Mouse (Mus musculus) hindbrain, embryonic 10.5 days (tissue): ENCODE measurements around the gene Gm10142. TPM values are rescaled to one million over a fixed set of nuclear protein-coding genes. Genes with fewer than 3 reads are reported as not detected.
"Not testable (repeated sequence)": the region's sequence is repeated elsewhere in the genome, so short reads cannot be mapped to it uniquely, and the experiment has no call there.

ENCODE experiments used
- DNase-seq: peaks from one replicate; pipeline ENCODE4 v3.0.0-alpha.2; 2017; ENCODE audit warnings: low spot score
- H3K27ac ChIP-seq: fragments of 300-500 bp; sonication (generic); 2 replicates; pipeline ENCODE4 v1.5.1; 2016; ENCODE audit warnings: mild to moderate bottlenecking, moderate library complexity
- H3K27me3 ChIP-seq: fragments of 300-500 bp; sonication (generic); 2 replicates; pipeline ENCODE4 v1.6.1; 2016; ENCODE audit warnings: mild to moderate bottlenecking; ENCODE audit not compliant: poor library complexity, insufficient read depth, severe bottlenecking
- H3K36me3 ChIP-seq: fragments of 300-500 bp; sonication (generic); 2 replicates; pipeline ENCODE4 v1.6.1; 2016; ENCODE audit warnings: mild to moderate bottlenecking, moderate library complexity
- H3K4me1 ChIP-seq: fragments of 300-500 bp; sonication (generic); replicated peaks from 2 replicates; pipeline ENCODE4 v1.6.1; 2016; ENCODE audit warnings: mild to moderate bottlenecking
- H3K4me3 ChIP-seq: fragments of 300-500 bp; sonication (generic); 2 replicates; pipeline ENCODE4 v1.5.1; 2016; ENCODE audit warnings: mild to moderate bottlenecking, moderate library complexity
- H3K9me3 ChIP-seq: fragments of 300-500 bp; sonication (generic); 2 replicates; pipeline ENCODE4 v1.6.1; 2016; ENCODE audit warnings: mild to moderate bottlenecking, moderate library complexity
- WGBS: fragments of 180-500 bp; shearing (Covaris S2); methylation state at CpG from one replicate; pipeline ENCODE4 v1.1.7; 2016; 5-methylcytosine and 5-hydroxymethylcytosine counted together
- polyA plus RNA-seq: library from polyadenylated mRNA; unstranded; fragments of >200 nt; fragmentation: Nextera tagmentation; extraction: Ambion mirVana; gene quantifications from 2 replicates; pipeline ENCODE4 v1.2.1, GENCODE M21; 2016

Gene Gm10142
- polyA plus RNA-seq, 1 experiment from 2014 or later: not detected

DNA sequence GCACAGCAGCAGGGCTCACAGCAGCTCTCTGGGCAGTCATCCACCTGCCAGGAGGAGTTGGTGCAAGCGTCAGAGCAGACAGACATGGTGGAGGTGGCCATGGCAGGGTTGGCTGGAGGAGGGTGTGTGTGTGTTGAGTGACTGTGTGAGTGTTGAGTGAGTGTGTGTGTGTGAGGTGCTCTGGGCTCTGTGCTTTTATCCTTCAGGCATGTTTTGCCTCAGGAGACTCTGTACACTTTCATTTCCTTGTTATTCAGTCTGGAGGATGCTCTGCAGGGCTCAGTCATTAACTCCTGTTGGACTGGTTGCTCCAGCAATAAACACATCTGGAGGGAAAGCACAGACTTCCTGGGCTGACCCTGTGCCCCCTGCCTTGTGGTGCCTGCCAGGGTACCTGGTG lies 35.6 kb downstream of the Gm10142 start, which contains the start of gene Gm9736:
TSS of gene Gm9736 (minus strand) at position 101 of the 400 bp plus-strand sequence.
- H3K27me3 ChIP-seq, DNase-seq, H3K4me3 ChIP-seq, H3K4me1 ChIP-seq, H3K9me3 ChIP-seq, H3K27ac ChIP-seq, H3K36me3 ChIP-seq: not testable (repeated sequence)
- WGBS: 53% methylated on average over 1 of the region's 1 CpGs

DNA sequence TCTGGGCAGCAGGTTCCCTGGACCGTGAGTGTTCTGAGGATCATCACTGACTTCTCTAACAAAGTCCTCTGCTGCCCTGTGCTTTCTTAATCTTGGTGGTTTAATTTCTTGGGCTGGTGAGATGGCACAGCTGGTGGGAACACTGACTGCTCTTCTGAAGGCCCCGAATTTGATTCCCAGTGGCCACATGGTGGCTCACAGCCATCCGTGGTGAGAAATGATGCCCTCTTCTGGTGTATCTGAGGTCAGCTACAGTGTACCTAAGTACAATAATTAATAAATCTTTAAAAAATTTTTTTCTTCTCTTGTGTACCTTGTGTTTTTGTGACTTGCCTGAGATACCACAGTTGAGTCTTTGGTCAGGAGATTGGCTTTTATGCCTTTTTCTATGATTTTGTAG lies 36.7 kb downstream of the Gm10142 start:
- not testable (repeated sequence) for H3K27me3 ChIP-seq, H3K4me3 ChIP-seq, H3K36me3 ChIP-seq, H3K9me3 ChIP-seq, H3K27ac ChIP-seq, H3K4me1 ChIP-seq, DNase-seq
- 68% methylated on average over 3 of the region's 3 CpGs for WGBS

DNA sequence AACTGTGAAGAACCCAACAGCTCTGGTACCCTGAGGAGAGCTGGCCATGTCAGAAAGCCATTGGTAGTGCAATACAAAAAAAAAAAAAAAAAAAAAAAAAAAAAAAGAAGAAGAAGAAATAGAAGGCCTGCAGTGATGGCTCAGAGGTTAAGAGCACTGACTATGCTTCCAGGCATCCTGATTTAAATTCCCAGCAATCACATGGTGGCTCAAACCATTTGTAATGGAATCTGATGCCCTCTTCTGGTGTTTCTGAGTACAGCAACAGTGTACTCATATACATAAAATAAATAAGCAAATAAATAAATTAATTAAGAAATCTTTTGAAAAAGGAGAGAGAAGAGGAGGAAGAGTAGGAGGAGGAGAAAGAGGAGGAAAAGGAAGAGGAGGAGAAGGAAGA lies 37.8 kb downstream of the Gm10142 start:
- Histone ChIP-seq H3K36me3 (no peaks in the 10 kb centered on the region), H3K27me3 (no peaks in the 10 kb centered on the region), H3K9me3 (0 out of 2 replicates have a peak, but pooled peaks cover 2% of the 10 kb centered on the region), H3K4me3 (no peak overlapping the region), H3K27ac (no peak overlapping the region), H3K4me1 (peaks cover 9% of the 10 kb centered on the region; the same call in 1 of the 2 replicates)
- no peak for DNase-seq

DNA sequence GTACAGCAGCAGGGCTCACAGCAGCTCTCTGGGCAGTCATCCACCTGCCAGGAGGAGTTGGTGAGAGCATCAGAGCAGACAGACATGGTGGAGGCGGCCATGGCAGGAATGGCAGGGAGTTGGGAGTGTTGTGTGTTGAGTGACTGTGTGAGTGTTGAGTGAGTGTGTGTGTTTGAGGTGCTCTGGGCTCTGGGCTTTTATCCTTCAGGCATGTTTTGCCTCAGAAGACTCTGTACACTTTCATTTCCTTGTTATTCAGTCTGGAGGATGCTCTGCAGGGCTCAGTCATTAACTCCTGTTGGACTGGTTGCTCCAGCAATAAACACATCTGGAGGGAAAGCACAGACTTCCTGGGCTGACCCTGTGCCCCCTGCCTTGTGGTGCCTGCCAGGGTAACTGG lies 44.0 kb downstream of the Gm10142 start, which contains the start of gene Gm3233:
TSS of gene Gm3233 (minus strand) at position 101 of the 400 bp plus-strand sequence.
- H3K9me3 ChIP-seq, H3K4me3 ChIP-seq, H3K27ac ChIP-seq, H3K27me3 ChIP-seq, H3K36me3 ChIP-seq, DNase-seq, H3K4me1 ChIP-seq: not testable (repeated sequence)
- WGBS: 67% methylated on average over 1 of the region's 1 CpGs

Other genes with a start within 250 kb of the Gm10142 start
- 48.8 and 50.0 TPM in 2 replicates for gene Fam207a, start 200.0 kb upstream of the Gm10142 start, polyA plus RNA-seq
- 1.0 and 1.2 TPM in 2 replicates for gene Itgb2, start 185.6 kb upstream of the Gm10142 start, polyA plus RNA-seq
- gene Pttg1ip, start 134.1 kb upstream of the Gm10142 start, polyA plus RNA-seq: 66.6 and 67.2 TPM in 2 replicates
- gene Sumo3, start 109.7 kb upstream of the Gm10142 start, polyA plus RNA-seq: 336 and 389 TPM in 2 replicates
- 4.4 TPM in 1 of 2 replicates, not detected in the other for gene Gm49325, start 109.6 kb upstream of the Gm10142 start, polyA plus RNA-seq
- gene Ube2g2, start 93.5 kb upstream of the Gm10142 start, polyA plus RNA-seq: 100 and 103 TPM in 2 replicates
- gene Tspear, start 29.2 kb upstream of the Gm10142 start, polyA plus RNA-seq: 0.93 and 1.0 TPM in 2 replicates
- gene Gm19402, start 25.1 kb upstream of the Gm10142 start, polyA plus RNA-seq: not detected in 2 replicates
- not detected in 2 replicates for gene Gm9508, start 18.6 kb upstream of the Gm10142 start, polyA plus RNA-seq
- gene Gm10272, start 9.2 kb upstream of the Gm10142 start, polyA plus RNA-seq: not detected in 2 replicates
- not detected in 2 replicates for gene Gm10024, start 4.3 kb upstream of the Gm10142 start, polyA plus RNA-seq
- not detected in 2 replicates for gene Krtap12-1, start 4.8 kb downstream of the Gm10142 start, polyA plus RNA-seq
- not detected in 2 replicates for gene Gm10100, start 10.7 kb downstream of the Gm10142 start, polyA plus RNA-seq
- gene Gm18596, start 26.8 kb downstream of the Gm10142 start, polyA plus RNA-seq: not detected in 2 replicates
- gene Gm9736, start 35.5 kb downstream of the Gm10142 start, polyA plus RNA-seq: not detected in 2 replicates
- gene Gm3233, start 43.9 kb downstream of the Gm10142 start, polyA plus RNA-seq: not detected in 2 replicates
- not detected in 2 replicates for gene Gm3238, start 55.5 kb downstream of the Gm10142 start, polyA plus RNA-seq
- not detected in 2 replicates for gene Gm7138, start 61.1 kb downstream of the Gm10142 start, polyA plus RNA-seq
- not detected in 2 replicates for gene Gm3250, start 66.7 kb downstream of the Gm10142 start, polyA plus RNA-seq
- not detected in 2 replicates for gene Gm7137, start 72.4 kb downstream of the Gm10142 start, polyA plus RNA-seq
- gene Gm9639, start 79.3 kb downstream of the Gm10142 start, polyA plus RNA-seq: not detected in 2 replicates
- gene Gm19668, start 83.3 kb downstream of the Gm10142 start, polyA plus RNA-seq: not detected in 2 replicates
- gene Gm9507, start 96.0 kb downstream of the Gm10142 start, polyA plus RNA-seq: not detected in 2 replicates
- gene Gm2696, start 98.9 kb downstream of the Gm10142 start, polyA plus RNA-seq: not detected in 2 replicates
- gene Krtap10-4, start 111.3 kb downstream of the Gm10142 start, polyA plus RNA-seq: not detected in 2 replicates
- gene Krtap10-10, start 120.1 kb downstream of the Gm10142 start, polyA plus RNA-seq: not detected in 2 replicates
- gene Gm36176, start 131.0 kb downstream of the Gm10142 start, polyA plus RNA-seq: not detected in 2 replicates
- not detected in 2 replicates for gene Gm10318, start 137.1 kb downstream of the Gm10142 start, polyA plus RNA-seq
- not detected in 2 replicates for gene Gm3285, start 146.2 kb downstream of the Gm10142 start, polyA plus RNA-seq
- gene Lrrc3, start 186.7 kb downstream of the Gm10142 start, polyA plus RNA-seq: 2.6 and 4.1 TPM in 2 replicates